Mouse (Mus musculus): ENCODE results near the gene Hoxd9. TPM values are rescaled to one million over a fixed set of nuclear protein-coding genes. Genes with fewer than 3 reads are reported as not detected.

Gene Hoxd9
- polyA plus RNA-seq, 1 experiment = 0.75 TPM

- no peak overlapping the region for H3K9ac ChIP-seq (ENCODE audit: low read depth, poor library complexity, severe bottlenecking)
- TF ChIP-seq EP300 (IDR thresholded peaks at IDR 0.05; ENCODE audit: insufficient read depth, low read depth, low read length) = no peak
- TF ChIP-seq POLR2A (IDR thresholded peaks at IDR 0.05; ENCODE audit: insufficient read depth, low read length) = no peak
- TF ChIP-seq CTCF (IDR thresholded peaks at IDR 0.05; ENCODE audit: low read depth, low read length) = no peak
Measured at GRCm38 (mm10) chr2:74689574-74690337, 7.8 kb upstream of the Hoxd9 start.

GRCm38 (mm10) chr2:74690338-74690716 is 7.2 kb upstream of the Hoxd9 start:
- TF ChIP-seq CTCF (IDR thresholded peaks at IDR 0.05; ENCODE audit: low read depth, low read length) (no peak), POLR2A (IDR thresholded peaks at IDR 0.05; ENCODE audit: insufficient read depth, low read length) (no peak), EP300 (IDR thresholded peaks at IDR 0.05; ENCODE audit: insufficient read depth, low read depth, low read length) (no peak)
- Histone ChIP-seq H3K27ac (ENCODE audit: insufficient read depth, low read length) (no peak overlapping the region), H3K9ac (ENCODE audit: low read depth, poor library complexity, severe bottlenecking) (no peak overlapping the region), H3K27me3 (ENCODE audit: control insufficient read depth, insufficient read depth, low read length, poor library complexity, severe bottlenecking) (peaks cover 59% of the 10 kb centered on the region), H3K36me3 (ENCODE audit: control insufficient read depth, insufficient read depth, low read length, poor library complexity, severe bottlenecking) (no peaks in the 10 kb centered on the region), H3K9me3 (replicated peaks; ENCODE audit: control insufficient read depth, insufficient read depth, low read length, poor library complexity, severe bottlenecking) (no peaks in the 10 kb centered on the region), H3K4me1 (ENCODE audit: control insufficient read depth, insufficient read depth, low read length) (no peaks in the 10 kb centered on the region), H3K4me3 (ENCODE audit: low read depth, low read length) (no peak overlapping the region)

More at GRCm38 (mm10) chr2:74689574-74690337, 7.8 kb upstream of the Hoxd9 start:
- Histone ChIP-seq H3K27me3 (ENCODE audit: control insufficient read depth, insufficient read depth, low read length, poor library complexity, severe bottlenecking) (peaks cover 57% of the 10 kb centered on the region), H3K9me3 (replicated peaks; ENCODE audit: control insufficient read depth, insufficient read depth, low read length, poor library complexity, severe bottlenecking) (no peaks in the 10 kb centered on the region), H3K27ac (ENCODE audit: insufficient read depth, low read length) (no peak overlapping the region), H3K36me3 (ENCODE audit: control insufficient read depth, insufficient read depth, low read length, poor library complexity, severe bottlenecking) (no peaks in the 10 kb centered on the region), H3K4me1 (ENCODE audit: control insufficient read depth, insufficient read depth, low read length) (no peaks in the 10 kb centered on the region), H3K4me3 (ENCODE audit: low read depth, low read length) (no peak overlapping the region)

GRCm38 (mm10) chr2:74691022-74691951 is 6.2 kb upstream of the Hoxd9 start, which contains the start of gene Hoxd10:
Gene Hoxd10 (plus strand): TSS chr2:74691924.
- Histone ChIP-seq H3K9ac (ENCODE audit: low read depth, poor library complexity, severe bottlenecking) (0 out of 2 replicates have a peak within 1 kb of the TSS, but pooled peaks have one; percentile 10), H3K36me3 (ENCODE audit: control insufficient read depth, insufficient read depth, low read length, poor library complexity, severe bottlenecking) (no peaks in the 10 kb centered on the region), H3K27ac (ENCODE audit: insufficient read depth, low read length) (no peak within 1 kb of the TSS), H3K27me3 (ENCODE audit: control insufficient read depth, insufficient read depth, low read length, poor library complexity, severe bottlenecking) (peaks cover 64% of the 10 kb centered on the region), H3K9me3 (replicated peaks; ENCODE audit: control insufficient read depth, insufficient read depth, low read length, poor library complexity, severe bottlenecking) (no peaks in the 10 kb centered on the region), H3K4me3 (ENCODE audit: low read depth, low read length) (peak within 1 kb of the TSS; percentile 49), H3K4me1 (ENCODE audit: control insufficient read depth, insufficient read depth, low read length) (no peaks in the 10 kb centered on the region)
- no peak for TF ChIP-seq POLR2A (IDR thresholded peaks at IDR 0.05; ENCODE audit: insufficient read depth, low read length)
- no peak for TF ChIP-seq EP300 (IDR thresholded peaks at IDR 0.05; ENCODE audit: insufficient read depth, low read depth, low read length)
- peak; percentile 59 for TF ChIP-seq CTCF (IDR thresholded peaks at IDR 0.05; ENCODE audit: low read depth, low read length)

- H3K27me3 ChIP-seq (ENCODE audit: control insufficient read depth, insufficient read depth, low read length, poor library complexity, severe bottlenecking) = peaks cover 64% of the 10 kb centered on the region
- H3K9me3 ChIP-seq (replicated peaks; ENCODE audit: control insufficient read depth, insufficient read depth, low read length, poor library complexity, severe bottlenecking) = no peaks in the 10 kb centered on the region
- peak overlapping the region; percentile 22 for H3K4me3 ChIP-seq (ENCODE audit: low read depth, low read length)
- no peak overlapping the region for H3K9ac ChIP-seq (ENCODE audit: low read depth, poor library complexity, severe bottlenecking)
- no peaks in the 10 kb centered on the region for H3K4me1 ChIP-seq (ENCODE audit: control insufficient read depth, insufficient read depth, low read length)
- no peak overlapping the region for H3K27ac ChIP-seq (ENCODE audit: insufficient read depth, low read length)
- no peaks in the 10 kb centered on the region for H3K36me3 ChIP-seq (ENCODE audit: control insufficient read depth, insufficient read depth, low read length, poor library complexity, severe bottlenecking)
- TF ChIP-seq EP300 (IDR thresholded peaks at IDR 0.05; ENCODE audit: insufficient read depth, low read depth, low read length) (no peak), POLR2A (IDR thresholded peaks at IDR 0.05; ENCODE audit: insufficient read depth, low read length) (no peak), CTCF (IDR thresholded peaks at IDR 0.05; ENCODE audit: low read depth, low read length) (no peak)
Measured at GRCm38 (mm10) chr2:74691995-74692807, 5.3 kb upstream of the Hoxd9 start.

GRCm38 (mm10) chr2:74692808-74693431 is 4.6 kb upstream of the Hoxd9 start:
- peaks cover 62% of the 10 kb centered on the region for H3K27me3 ChIP-seq (ENCODE audit: control insufficient read depth, insufficient read depth, low read length, poor library complexity, severe bottlenecking)
- TF ChIP-seq POLR2A (IDR thresholded peaks at IDR 0.05; ENCODE audit: insufficient read depth, low read length) (no peak), CTCF (IDR thresholded peaks at IDR 0.05; ENCODE audit: low read depth, low read length) (no peak)
- no peak overlapping the region for H3K27ac ChIP-seq (ENCODE audit: insufficient read depth, low read length)
- H3K36me3 ChIP-seq (ENCODE audit: control insufficient read depth, insufficient read depth, low read length, poor library complexity, severe bottlenecking) = no peaks in the 10 kb centered on the region
- H3K9me3 ChIP-seq (replicated peaks; ENCODE audit: control insufficient read depth, insufficient read depth, low read length, poor library complexity, severe bottlenecking) = no peaks in the 10 kb centered on the region
- H3K4me1 ChIP-seq (ENCODE audit: control insufficient read depth, insufficient read depth, low read length) = no peaks in the 10 kb centered on the region
- H3K4me3 ChIP-seq (ENCODE audit: low read depth, low read length) = no peak overlapping the region; the same call in 1 of the 2 replicates
- H3K9ac ChIP-seq (ENCODE audit: low read depth, poor library complexity, severe bottlenecking) = no peak overlapping the region

Measured in ES-Bruce4 (cell line).